Mouse (Mus musculus): Measurements from ENCODE around the gene Galnt10.

GRCm38 (mm10) chr11:57713960-57714359, 68.7 kb downstream of the Galnt10 start:
- TF ChIP-seq CTCF (IDR thresholded peaks at IDR 0.05) = no peak
- TF ChIP-seq EP300 (IDR thresholded peaks at IDR 0.05; ENCODE audit: insufficient read depth, low read depth, low read length) = no peak

All from heart, adult 2 months (tissue).